Mouse (Mus musculus) heart, embryonic 11.5 days (tissue): ENCODE data around the gene Hopx. TPM values are rescaled to one million over a fixed set of nuclear protein-coding genes. Genes with fewer than 3 reads are reported as not detected.

ENCODE experiments used
- ATAC-seq: fragments of 200-750 bp; cut with Nextera tagmentation; replicated peaks from 2 replicates; pipeline ENCODE4 v1.8.0; 2017; ENCODE audit warnings: moderate library complexity; ENCODE audit not compliant: insufficient number of reproducible peaks, low FRiP score, low TSS enrichment
- H3K27ac ChIP-seq: fragments of 300-500 bp; sonication (generic); 2 replicates; pipeline ENCODE4 v1.5.1; 2014; ENCODE audit warnings: mild to moderate bottlenecking, low read depth, low read length
- H3K27me3 ChIP-seq: fragments of 300-500 bp; sonication (generic); 2 replicates; pipeline ENCODE4 v1.6.1; 2014; ENCODE audit warnings: mild to moderate bottlenecking, low read length, mixed read lengths; ENCODE audit not compliant: control insufficient read depth, insufficient read depth
- H3K36me3 ChIP-seq: fragments of 300-500 bp; sonication (generic); 2 replicates; pipeline ENCODE4 v1.6.1; 2014; ENCODE audit warnings: mild to moderate bottlenecking, low read length, moderate library complexity, mixed read lengths; ENCODE audit not compliant: control insufficient read depth, insufficient read depth
- H3K4me1 ChIP-seq: fragments of 300-500 bp; sonication (generic); 2 replicates; pipeline ENCODE4 v1.6.1; 2014; ENCODE audit warnings: low read length; ENCODE audit not compliant: control insufficient read depth, insufficient read depth
- H3K4me2 ChIP-seq: fragments of 300-500 bp; sonication (generic); 2 replicates; pipeline ENCODE4 v1.6.1; 2014; ENCODE audit warnings: mild to moderate bottlenecking, moderate library complexity
- H3K4me3 ChIP-seq: fragments of 300-500 bp; sonication (generic); 2 replicates; pipeline ENCODE4 v1.5.1; 2014; ENCODE audit warnings: low read depth, low read length
- H3K9ac ChIP-seq: fragments of 300-500 bp; sonication (generic); 2 replicates; pipeline ENCODE4 v1.6.1; 2014; ENCODE audit warnings: mild to moderate bottlenecking, low read depth, low read length, moderate library complexity
- H3K9me3 ChIP-seq: fragments of 300-500 bp; sonication (generic); replicated peaks from 2 replicates; pipeline ENCODE4 v1.6.1; 2016; ENCODE audit warnings: low read length; ENCODE audit not compliant: control insufficient read depth
- whole genome bisulfite sequencing: fragments of 180-500 bp; shearing (Covaris S2); extraction: QIAGEN DNeasy Blood & Tissue Kit; methylation state at CpG from one replicate; pipeline ENCODE4 v1.1.7; 2014; ENCODE audit not compliant: insufficient replicate concordance; 5-methylcytosine and 5-hydroxymethylcytosine counted together
- polyA plus RNA-seq: library from polyadenylated mRNA; unstranded; fragments of >200 nt; fragmentation: Nextera tagmentation; extraction: Ambion mirVana; gene quantifications from 2 replicates; pipeline ENCODE4 v1.2.1, GENCODE M21; 2014

Gene Hopx
- polyA plus RNA-seq, 1 experiment from 2014 or later, result 19.7 TPM

- Histone ChIP-seq H3K36me3 (peaks cover 2% of the 10 kb centered on the region; the same call in 1 of the 2 replicates), H3K27ac (no peak overlapping the region), H3K9me3 (no peaks in the 10 kb centered on the region), H3K9ac (no peak overlapping the region), H3K4me1 (0 out of 2 replicates have a peak, but pooled peaks cover 4% of the 10 kb centered on the region), H3K4me2 (no peak overlapping the region), H3K4me3 (no peak overlapping the region), H3K27me3 (no peaks in the 10 kb centered on the region)
- no peak for ATAC-seq
- 90% methylated on average over 4 of the region's 4 CpGs for WGBS
These were observed 30.5 kb downstream of the Hopx start for GRCm38 (mm10) chr5:77084418-77084817.

DNA sequence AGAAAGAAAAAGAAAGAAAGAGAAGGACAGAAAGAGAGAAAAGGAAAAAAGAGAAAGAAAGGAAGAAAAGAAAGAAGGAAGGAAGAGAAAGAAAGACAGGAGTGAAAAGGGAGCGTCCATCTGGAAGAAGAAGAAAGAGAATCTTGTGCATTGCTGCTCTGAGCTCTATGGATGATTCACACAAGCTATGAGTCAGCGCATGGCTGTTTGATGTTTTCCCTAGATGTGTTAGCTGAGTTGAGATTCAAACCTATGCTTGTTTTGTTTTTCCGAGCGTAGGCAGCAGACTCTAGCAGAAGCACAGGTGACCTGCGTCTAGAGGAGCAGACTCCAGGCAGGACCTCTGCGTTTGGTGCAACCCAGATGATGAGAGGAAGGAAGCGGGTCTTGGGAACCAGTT lies 32.2 kb downstream of the Hopx start:
- Histone ChIP-seq H3K27ac (no peak overlapping the region), H3K27me3 (no peaks in the 10 kb centered on the region), H3K4me1 (no peaks in the 10 kb centered on the region), H3K4me3 (no peak overlapping the region), H3K9ac (no peak overlapping the region), H3K36me3 (peaks cover 2% of the 10 kb centered on the region; the same call in 1 of the 2 replicates), H3K9me3 (no peaks in the 10 kb centered on the region), H3K4me2 (no peak overlapping the region)
- no peak for ATAC-seq
- WGBS, result 74% methylated on average over 7 of the region's 7 CpGs

DNA sequence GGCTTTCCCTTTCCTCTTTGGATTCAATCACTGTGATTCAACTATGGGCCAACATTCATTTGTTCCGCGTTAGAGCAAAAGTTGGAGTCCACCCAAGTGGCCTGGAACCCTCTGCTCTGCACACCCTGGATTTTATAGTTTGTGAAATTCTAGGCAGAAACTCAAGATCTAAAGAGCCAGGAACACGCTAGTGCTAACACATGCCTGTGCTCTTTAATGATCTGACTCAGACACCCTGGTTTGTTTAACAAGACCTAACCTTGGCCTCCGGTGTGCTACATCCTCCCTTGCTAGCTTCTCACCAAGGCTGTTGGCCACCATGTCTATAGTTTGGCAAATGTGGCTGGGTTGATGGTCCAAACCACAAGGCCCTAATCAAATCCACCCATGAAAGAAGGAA lies 34.2 kb downstream of the Hopx start:
- H3K9ac ChIP-seq, result no peak overlapping the region
- H3K4me2 ChIP-seq, result no peak overlapping the region
- H3K9me3 ChIP-seq, result no peaks in the 10 kb centered on the region
- H3K27me3 ChIP-seq, result no peaks in the 10 kb centered on the region
- ATAC-seq, result no peak
- H3K4me1 ChIP-seq, result no peaks in the 10 kb centered on the region
- no peaks in the 10 kb centered on the region for H3K36me3 ChIP-seq
- no peak overlapping the region for H3K27ac ChIP-seq
- H3K4me3 ChIP-seq, result no peak overlapping the region
- 91% methylated on average over 4 of the region's 4 CpGs for WGBS

GRCm38 (mm10) chr5:77075951-77076350 lies 39.0 kb downstream of the Hopx start:
- ATAC-seq, result no peak
- 88% methylated on average over 4 of the region's 4 CpGs for WGBS
- Histone ChIP-seq H3K4me3 (no peak overlapping the region), H3K9ac (no peak overlapping the region), H3K36me3 (no peaks in the 10 kb centered on the region), H3K27ac (no peak overlapping the region), H3K9me3 (no peaks in the 10 kb centered on the region), H3K4me1 (no peaks in the 10 kb centered on the region), H3K27me3 (no peaks in the 10 kb centered on the region), H3K4me2 (no peak overlapping the region)

GRCm38 (mm10) chr5:77074914-77075313 lies 40.0 kb downstream of the Hopx start:
- Histone ChIP-seq H3K4me1 (no peaks in the 10 kb centered on the region), H3K9ac (no peak overlapping the region), H3K9me3 (no peaks in the 10 kb centered on the region), H3K36me3 (no peaks in the 10 kb centered on the region), H3K4me3 (no peak overlapping the region), H3K4me2 (no peak overlapping the region), H3K27me3 (no peaks in the 10 kb centered on the region), H3K27ac (no peak overlapping the region)
- 75% methylated on average over 2 of the region's 2 CpGs for WGBS
- ATAC-seq, result no peak

GRCm38 (mm10) chr5:77073794-77074193 lies 41.1 kb downstream of the Hopx start:
- H3K4me3 ChIP-seq, result no peak overlapping the region
- ATAC-seq, result no peak

GRCm38 (mm10) chr5:77071626-77072025 lies 43.3 kb downstream of the Hopx start:
- 78% methylated on average over 3 of the region's 3 CpGs for WGBS
- Histone ChIP-seq H3K4me3 (no peak overlapping the region), H3K9ac (no peak overlapping the region), H3K4me1 (no peaks in the 10 kb centered on the region), H3K27ac (no peak overlapping the region), H3K4me2 (no peak overlapping the region), H3K9me3 (no peaks in the 10 kb centered on the region), H3K27me3 (no peaks in the 10 kb centered on the region), H3K36me3 (no peaks in the 10 kb centered on the region)
- no peak for ATAC-seq

More at GRCm38 (mm10) chr5:77073794-77074193, 41.1 kb downstream of the Hopx start:
- H3K4me1 ChIP-seq, result no peaks in the 10 kb centered on the region
- H3K9me3 ChIP-seq, result no peaks in the 10 kb centered on the region
- H3K4me2 ChIP-seq, result no peak overlapping the region
- no peak overlapping the region for H3K27ac ChIP-seq
- no peaks in the 10 kb centered on the region for H3K27me3 ChIP-seq
- H3K9ac ChIP-seq, result no peak overlapping the region
- H3K36me3 ChIP-seq, result no peaks in the 10 kb centered on the region
- WGBS, result 60% methylated on average over 8 of the region's 8 CpGs

DNA sequence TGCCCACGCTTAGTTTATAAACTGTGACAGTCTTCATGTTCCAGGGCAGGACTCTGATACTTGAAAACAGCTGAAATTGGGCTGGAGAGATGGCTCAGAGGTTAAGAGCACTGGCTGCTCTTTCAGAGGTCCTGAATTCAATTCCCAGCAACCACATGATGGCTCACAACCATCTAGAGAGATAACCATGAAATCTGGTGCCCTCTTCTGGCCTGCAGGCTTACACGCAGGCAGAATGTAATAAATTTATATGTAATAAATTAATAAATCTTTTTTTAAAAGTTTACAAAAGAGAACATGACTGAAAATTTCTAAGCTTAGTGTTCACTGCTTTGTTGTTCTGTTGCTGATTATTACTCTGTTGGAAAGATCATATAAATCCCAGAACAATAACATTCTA lies 43.9 kb downstream of the Hopx start:
- Histone ChIP-seq H3K9me3 (no peaks in the 10 kb centered on the region), H3K4me3 (no peak overlapping the region), H3K4me1 (no peaks in the 10 kb centered on the region), H3K27ac (no peak overlapping the region), H3K36me3 (no peaks in the 10 kb centered on the region), H3K4me2 (no peak overlapping the region), H3K27me3 (no peaks in the 10 kb centered on the region), H3K9ac (no peak overlapping the region)
- WGBS, result 77% methylated on average over 2 of the region's 2 CpGs
- ATAC-seq, result no peak

DNA sequence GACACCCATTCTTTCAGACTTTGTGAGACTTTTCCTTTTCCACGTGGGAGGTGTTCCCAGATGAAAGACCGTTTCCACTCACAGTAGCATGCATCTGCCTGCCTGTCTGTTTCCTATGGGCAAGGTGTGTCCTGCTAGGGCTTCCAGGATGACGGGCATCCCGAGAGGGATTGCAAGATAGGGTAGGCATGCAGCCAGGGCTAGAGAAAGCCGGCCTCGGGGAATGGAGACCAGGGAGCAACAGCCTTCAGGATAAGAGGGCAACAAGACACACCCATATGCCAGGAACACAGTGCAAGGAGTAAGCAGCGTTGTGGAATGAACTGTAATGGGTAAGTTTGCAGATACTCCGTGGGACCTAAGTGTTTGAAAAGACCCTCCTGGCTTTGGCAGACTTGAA lies 47.6 kb downstream of the Hopx start:
- Histone ChIP-seq H3K36me3 (no peaks in the 10 kb centered on the region), H3K9ac (no peak overlapping the region), H3K4me3 (no peak overlapping the region), H3K27me3 (no peaks in the 10 kb centered on the region), H3K4me1 (no peaks in the 10 kb centered on the region), H3K27ac (no peak overlapping the region), H3K4me2 (no peak overlapping the region), H3K9me3 (no peaks in the 10 kb centered on the region)
- 66% methylated on average over 8 of the region's 8 CpGs for WGBS
- no peak for ATAC-seq
